Mouse (Mus musculus) ES-E14 (cell line): ENCODE results near the gene Ctxn1.

Source experiments
- MAFK ChIP-seq: IDR thresholded peaks from 2 replicates; pipeline ENCODE4 v1.6.1; 2014; ENCODE audit warnings: mild to moderate bottlenecking, low read depth, low read length, inconsistent platforms; ENCODE audit not compliant: insufficient read depth
- ZC3H11A ChIP-seq: IDR thresholded peaks from 2 replicates; pipeline ENCODE4 v1.6.1; 2012; ENCODE audit warnings: low read depth, mild to moderate bottlenecking, inconsistent platforms, low read length, borderline replicate concordance

- TF ChIP-seq MAFK, result no peak
- no peak for TF ChIP-seq ZC3H11A
Measured at GRCm38 (mm10) chr8:4230612-4231351, 28.3 kb downstream of the Ctxn1 start.
